Mouse (Mus musculus) urinary bladder, postnatal 14 days (tissue): Measurements from ENCODE around the gene Dmrt1.
A peak's percentile ranks its signal among the peaks of the same experiment; 100 is the strongest.

ENCODE experiments used
- DNase-seq: peaks from one replicate; pipeline ENCODE4 v3.0.0; 2021; ENCODE audit warnings: low spot score

Dmrt1 gene

GRCm38 (mm10) chr19:25622291-25623251 is 117.2 kb downstream of the Dmrt1 start:
- peak; percentile 74 for DNase-seq

- DNase-seq, result peak; percentile 69
These were observed 123.1 kb downstream of the Dmrt1 start for GRCm38 (mm10) chr19:25628490-25628889.

- no peak for DNase-seq
These were observed 129.7 kb downstream of the Dmrt1 start for GRCm38 (mm10) chr19:25635119-25635518.

GRCm38 (mm10) chr19:25635622-25636244 is 130.3 kb downstream of the Dmrt1 start:
- peak; percentile 55 for DNase-seq

GRCm38 (mm10) chr19:25638766-25639361 is 133.4 kb downstream of the Dmrt1 start:
- no peak for DNase-seq

- DNase-seq, result no peak
These were observed 136.4 kb downstream of the Dmrt1 start for GRCm38 (mm10) chr19:25641786-25642185.

GRCm38 (mm10) chr19:25647136-25647535 is 141.7 kb downstream of the Dmrt1 start:
- DNase-seq, result no peak

- DNase-seq, result no peak
These were observed 143.3 kb downstream of the Dmrt1 start for GRCm38 (mm10) chr19:25648701-25649100.

- DNase-seq, result no peak
These were observed 145.1 kb downstream of the Dmrt1 start for GRCm38 (mm10) chr19:25650474-25650873.

- DNase-seq, result no peak
These were observed 147.1 kb downstream of the Dmrt1 start for GRCm38 (mm10) chr19:25652560-25652959.
